Mouse (Mus musculus): ENCODE data around the gene Ahrr.

The Ahrr gene

GRCm38 (mm10) chr13:74245214-74245898 lies 46.8 kb downstream of the Ahrr start:
- peak; percentile 12 for DNase-seq (ENCODE audit: low spot score)

- no peak for DNase-seq (ENCODE audit: low spot score)
Measured at GRCm38 (mm10) chr13:74237574-74237973, 54.6 kb downstream of the Ahrr start.

DNA sequence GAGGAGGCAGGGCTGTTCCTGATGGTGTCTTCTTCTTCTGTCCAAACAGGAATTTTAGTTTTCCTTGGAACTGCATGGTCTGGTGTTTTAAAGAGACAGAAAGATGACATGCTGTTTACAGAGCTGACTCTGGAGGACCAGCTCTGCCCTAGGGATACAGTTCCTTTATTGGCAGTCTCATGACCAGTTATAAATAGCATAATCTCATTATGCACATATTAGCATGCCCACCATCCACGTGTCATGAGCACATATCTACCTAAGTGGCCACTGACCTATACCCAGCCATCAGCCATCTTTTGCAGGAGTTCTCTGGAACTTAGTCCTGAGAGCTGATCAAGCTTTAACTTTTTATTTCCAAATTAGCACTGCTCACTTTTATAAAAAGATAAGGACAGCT lies 71.5 kb downstream of the Ahrr start:
- no peak for DNase-seq (ENCODE audit: low spot score)

- DNase-seq (ENCODE audit: low spot score), result no peak
Measured at GRCm38 (mm10) chr13:74218441-74218840, 73.7 kb downstream of the Ahrr start.

- no peak for DNase-seq (ENCODE audit: low spot score)
Measured at GRCm38 (mm10) chr13:74208986-74209345, 83.2 kb downstream of the Ahrr start.

DNA sequence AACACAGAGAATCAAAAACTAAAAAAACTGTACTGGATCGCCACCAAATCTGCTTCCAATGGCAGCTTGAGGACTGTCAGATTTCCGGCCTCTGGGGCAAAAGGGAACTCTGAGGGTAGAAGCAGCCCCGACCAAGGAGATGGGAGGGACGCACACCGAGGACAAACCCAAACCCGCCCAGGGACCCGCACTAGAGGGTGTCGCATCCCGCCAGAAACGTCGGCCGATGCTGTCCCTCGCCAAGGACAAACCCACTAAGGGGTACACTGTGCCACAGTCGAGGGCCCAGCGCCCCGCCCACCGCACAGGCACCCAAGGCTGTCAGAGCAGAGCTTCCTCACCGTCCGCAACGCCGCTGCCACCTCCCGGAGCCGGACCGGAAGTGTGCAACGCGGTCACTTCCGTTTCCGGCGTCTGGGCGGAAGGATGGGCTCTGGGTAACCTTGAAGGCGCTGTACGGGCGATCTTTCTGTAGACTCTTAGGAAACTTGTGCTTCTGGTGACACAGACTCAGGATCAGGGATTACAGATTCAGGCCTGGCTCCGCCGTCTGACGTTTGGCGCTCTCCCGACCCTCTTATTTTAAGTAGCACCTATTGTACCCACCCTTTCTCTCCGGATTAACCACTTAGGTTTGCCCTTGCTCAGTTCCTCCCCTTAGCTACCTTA lies 83.7 kb downstream of the Ahrr start, which contains the start of gene Exoc3:
TSS of gene Exoc3 (minus strand) at position 416 of the 669 bp plus-strand sequence.
- DNase-seq (ENCODE audit: low spot score), result peak; percentile 87

GRCm38 (mm10) chr13:74196451-74196850 lies 95.7 kb downstream of the Ahrr start:
- DNase-seq (ENCODE audit: low spot score), result no peak

DNA sequence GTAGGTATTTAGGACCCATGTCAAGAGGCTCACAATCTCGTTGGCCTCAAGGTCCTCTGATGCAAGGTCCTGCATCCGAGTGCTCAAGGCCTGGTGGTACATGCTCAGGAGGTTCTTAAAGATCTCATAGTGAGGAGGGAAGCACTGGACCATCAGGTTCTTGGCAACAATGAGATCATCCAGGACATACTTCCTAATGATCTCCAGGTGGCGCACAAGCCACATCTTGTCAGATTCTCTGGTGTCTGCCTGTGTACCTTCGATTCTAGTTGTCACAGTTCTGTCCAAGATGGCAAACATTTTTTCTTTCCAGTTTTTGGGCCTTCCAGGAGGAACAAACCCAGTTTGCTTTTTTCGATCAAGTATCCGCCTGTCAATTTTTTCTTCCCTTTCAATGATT lies 99.5 kb downstream of the Ahrr start:
- no peak for DNase-seq (ENCODE audit: low spot score)

GRCm38 (mm10) chr13:74183011-74183695 lies 109.0 kb downstream of the Ahrr start:
- DNase-seq (ENCODE audit: low spot score), result no peak

DNA sequence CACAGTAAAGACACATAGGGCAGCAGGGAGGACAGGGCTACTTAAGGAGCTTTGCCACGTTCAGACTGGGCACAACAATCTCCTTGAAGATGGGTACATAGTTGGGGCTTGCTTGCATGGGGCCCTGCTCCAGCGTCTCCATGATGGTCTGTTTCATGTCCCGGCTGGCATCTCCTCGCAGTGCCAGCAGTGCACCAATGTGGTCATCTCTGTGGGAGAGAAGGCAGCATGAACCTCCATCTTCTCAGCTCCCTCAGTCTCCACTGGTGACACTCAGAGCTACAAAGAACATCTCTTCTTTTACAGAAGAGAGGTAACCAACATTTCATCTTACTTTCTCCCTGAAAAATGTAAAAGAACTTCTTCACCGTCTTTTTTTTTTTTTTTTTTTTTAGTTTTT lies 120.1 kb downstream of the Ahrr start:
- no peak for DNase-seq (ENCODE audit: low spot score)

DNA sequence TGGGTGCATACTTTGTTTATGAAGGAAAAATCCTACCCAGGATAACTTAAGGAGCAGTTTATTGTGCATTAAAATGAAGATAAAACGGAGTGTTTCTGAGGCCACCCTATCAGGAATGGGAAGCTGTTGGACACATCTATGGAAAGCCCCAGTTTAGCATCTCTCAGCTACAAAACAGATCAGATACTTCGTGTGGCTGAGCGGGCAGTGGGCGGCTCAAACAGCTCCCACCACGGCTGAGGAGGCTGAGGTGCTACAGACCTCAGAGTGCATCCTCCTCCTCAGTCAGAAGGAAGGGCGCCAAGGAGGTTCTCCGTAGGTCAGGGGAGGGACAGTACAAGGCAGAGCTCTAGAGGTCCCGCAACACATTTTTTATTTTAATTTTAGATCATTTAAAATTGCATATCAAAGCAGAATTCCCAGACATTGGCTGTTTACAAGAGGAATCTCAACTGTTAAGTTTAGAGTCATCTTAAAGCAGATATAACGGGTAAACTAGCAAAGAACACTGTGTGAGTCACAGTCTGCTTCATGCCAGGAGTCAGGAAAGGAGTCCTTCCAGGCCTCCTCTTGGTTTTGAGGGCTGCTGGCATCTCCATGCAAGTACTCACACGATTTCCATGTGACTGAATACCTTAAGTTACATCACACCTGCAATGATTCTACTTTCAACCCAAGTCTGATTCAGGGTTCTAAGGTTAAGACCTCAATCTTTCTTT lies 122.5 kb downstream of the Ahrr start:
- DNase-seq (ENCODE audit: low spot score), result no peak

- no peak for DNase-seq (ENCODE audit: low spot score)
Measured at GRCm38 (mm10) chr13:74167492-74167891, 124.6 kb downstream of the Ahrr start.

DNA sequence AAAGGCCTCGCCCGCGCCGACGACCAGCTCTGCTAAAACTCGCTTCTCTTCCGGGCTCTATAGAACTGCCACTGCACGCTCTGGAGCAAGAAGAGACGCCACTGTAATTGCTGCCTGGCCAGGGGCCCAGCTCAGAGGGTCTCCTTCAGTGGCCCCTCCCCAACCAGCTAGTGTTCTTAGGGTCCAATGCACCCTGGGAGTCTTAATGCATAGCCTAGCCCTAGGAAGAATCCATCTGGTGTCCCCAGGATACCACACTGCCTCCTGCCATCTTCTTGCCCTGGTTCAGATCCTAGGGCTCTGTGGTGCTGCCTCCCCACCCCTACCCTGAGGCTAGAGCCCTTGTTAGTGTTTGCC lies 125.1 kb downstream of the Ahrr start:
- no peak for DNase-seq (ENCODE audit: low spot score)

DNA sequence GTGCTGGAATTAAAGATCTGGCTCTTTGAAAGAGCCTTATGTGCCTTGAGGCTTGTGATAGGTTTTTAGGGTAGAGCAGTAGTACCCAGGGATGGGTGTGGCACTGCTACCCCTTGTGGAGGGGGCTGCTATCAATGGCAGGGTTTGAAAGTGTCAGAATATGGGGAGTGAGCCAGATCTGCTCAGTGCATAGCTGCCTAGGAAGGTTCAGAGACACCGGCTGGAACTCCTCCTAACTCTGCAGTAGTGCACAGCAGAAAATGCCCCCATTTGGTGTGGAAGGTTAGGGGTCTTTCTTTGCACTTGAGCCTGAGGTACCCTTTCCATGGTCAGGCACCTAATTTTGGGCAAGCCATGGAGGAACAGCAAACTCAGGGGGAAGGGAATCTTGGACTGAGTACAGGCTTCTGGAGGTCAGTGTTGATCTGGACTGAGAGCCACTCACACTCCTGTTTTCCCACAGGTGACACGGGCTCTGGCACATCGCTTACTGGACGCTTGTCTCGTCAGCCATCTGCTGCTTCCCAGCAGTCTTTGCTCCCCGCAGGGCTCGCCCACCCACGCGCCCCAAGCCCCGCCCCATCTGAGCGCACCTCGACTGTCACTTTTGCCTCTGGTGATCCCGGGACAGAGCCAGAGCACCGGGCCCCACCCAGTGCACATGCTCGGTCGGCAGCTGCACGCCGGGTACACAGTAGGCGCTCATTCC lies 125.6 kb downstream of the Ahrr start:
- DNase-seq (ENCODE audit: low spot score), result peak; percentile 50
